Mouse (Mus musculus) CH12.LX (cell line): ENCODE measurements around the gene Rfxap.

Experiments used
- CTCF ChIP-seq, 2 experiments: IDR thresholded peaks in 1 of 2; conservative IDR thresholded peaks in 1 of 2; 2 replicates each; pipeline ENCODE4 v1.5.1; 2011 to 2012; ENCODE audit warnings: low read depth in 2 of 2, low read length in 2 of 2, improper control_type of control experiment in 1 of 2, inconsistent platforms in 1 of 2, mild to moderate bottlenecking in 1 of 2, moderate library complexity in 1 of 2
- EP300 ChIP-seq: IDR thresholded peaks from 2 replicates; pipeline ENCODE4 v1.6.1; 2011; ENCODE audit warnings: low read length, improper control_type of control experiment
- HCFC1 ChIP-seq: IDR thresholded peaks from 2 replicates; pipeline ENCODE4 v1.6.1; 2012; ENCODE audit warnings: low read depth, mild to moderate bottlenecking, inconsistent platforms, low read length, improper control_type of control experiment
- MXI1 ChIP-seq: IDR thresholded peaks from 2 replicates; pipeline ENCODE4 v1.6.1; 2011; ENCODE audit warnings: mild to moderate bottlenecking, low read depth, low read length, improper control_type of control experiment
- POLR2A ChIP-seq: IDR thresholded peaks from 2 replicates; pipeline ENCODE4 v1.6.1; 2011; ENCODE audit warnings: low read depth, mild to moderate bottlenecking, improper control_type of control experiment, low read length
- POLR2AphosphoS2 ChIP-seq: IDR thresholded peaks from 2 replicates; pipeline ENCODE4 v1.6.1; 2011; ENCODE audit warnings: low read depth, low read length, improper control_type of control experiment
- TBP ChIP-seq: conservative IDR thresholded peaks from 2 replicates; pipeline ENCODE4 v1.6.1; 2011; ENCODE audit warnings: low read depth, low read length, improper control_type of control experiment
- USF1 ChIP-seq: IDR thresholded peaks from 2 replicates; pipeline ENCODE4 v1.6.1; 2014; ENCODE audit warnings: low read depth, mild to moderate bottlenecking, inconsistent platforms, low read length, improper control_type of control experiment
- USF2 ChIP-seq: conservative IDR thresholded peaks from 2 replicates; pipeline ENCODE4 v1.6.1; 2011; ENCODE audit warnings: low read depth, low read length, improper control_type of control experiment
- ZKSCAN1 ChIP-seq: IDR thresholded peaks from 2 replicates; pipeline ENCODE4 v1.6.1; 2012; ENCODE audit warnings: low read depth, inconsistent platforms, low read length, improper control_type of control experiment, borderline replicate concordance

DNA sequence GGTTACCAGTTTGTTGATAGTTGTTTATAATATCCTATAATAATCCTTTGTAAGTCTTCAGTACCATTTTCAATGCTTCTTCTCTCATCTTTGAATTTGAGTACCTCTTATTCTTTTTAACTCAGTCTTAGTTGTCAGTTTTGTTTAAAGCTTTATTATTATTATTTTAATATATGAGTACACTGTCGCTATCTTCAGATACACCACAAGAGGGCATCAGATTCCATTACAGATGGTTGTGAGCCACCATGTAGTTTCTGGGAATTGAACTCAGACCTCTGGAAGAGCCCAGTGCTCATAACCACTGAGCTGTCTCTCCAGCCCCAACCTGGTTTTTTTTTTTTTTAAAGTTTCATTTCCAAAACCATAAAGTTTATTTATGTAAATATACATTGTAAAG lies 4.0 kb upstream of the Rfxap start:
- TF ChIP-seq USF2 (no peak), TBP (no peak), EP300 (no peak), CTCF (conservative IDR thresholded peaks at IDR 0.05 in 1 of 2, IDR thresholded peaks at IDR 0.05 in 1 of 2; ENCODE audit: low read depth in 2 of 2, low read length in 2 of 2) (peak; percentile 16 to 40; a peak in 2 of 4 replicates), POLR2AphosphoS2 (no peak), POLR2A (no peak), ZKSCAN1 (no peak), USF1 (no peak), HCFC1 (no peak), MXI1 (no peak)
